Mouse (Mus musculus): Measurements from ENCODE around the gene Gjd3. TPM values are rescaled to one million over a fixed set of nuclear protein-coding genes. Genes with fewer than 3 reads are reported as not detected.
A peak's percentile ranks its signal among the peaks of the same experiment; 100 is the strongest.

Gjd3 gene
- 2.2 and 3.0 TPM in 2 replicates for polyA plus RNA-seq (2015; fragmentation: Nextera tagmentation; extraction: Ambion mirVana)

GRCm38 (mm10) chr11:98982773-98983133 is at the start of gene Gjd3:
Gjd3 (minus strand) TSS chr11:98983016.
- Histone ChIP-seq H3K27ac (replicated peaks) (peak within 1 kb of the TSS; percentile 96), H3K4me2 (peak within 1 kb of the TSS; percentile 80), H3K4me3 (replicated peaks) (peak within 1 kb of the TSS; percentile 65), H3K36me3 (no peaks in the 10 kb centered on the region), H3K9ac (replicated peaks) (peak within 1 kb of the TSS; percentile 75), H3K27me3 (replicated peaks) (no peaks in the 10 kb centered on the region), H3K4me1 (peaks cover 28% of the 10 kb centered on the region), H3K9me3 (replicated peaks) (no peaks in the 10 kb centered on the region)
- WGBS = under 1% methylated on average over 25 of the region's 28 CpGs
- ATAC-seq (ENCODE audit: low FRiP score) = peak; percentile 46; the same call in 1 of the 2 replicates

GRCm38 (mm10) chr11:99026899-99027440 is 44.2 kb upstream of the Gjd3 start:
- no peaks in the 10 kb centered on the region for H3K36me3 ChIP-seq
- no peak overlapping the region for H3K9ac ChIP-seq (replicated peaks)
- H3K4me2 ChIP-seq = no peak overlapping the region
- no peaks in the 10 kb centered on the region for H3K9me3 ChIP-seq (replicated peaks)
- ATAC-seq (ENCODE audit: low FRiP score) = no peak
- no peak overlapping the region for H3K4me3 ChIP-seq (replicated peaks)
- H3K4me1 ChIP-seq = peaks cover 13% of the 10 kb centered on the region
- 89% methylated on average over 12 of the region's 12 CpGs for WGBS
- no peak overlapping the region for H3K27ac ChIP-seq (replicated peaks)
- H3K27me3 ChIP-seq (replicated peaks) = no peaks in the 10 kb centered on the region

GRCm38 (mm10) chr11:99025878-99026277 is 43.1 kb upstream of the Gjd3 start:
- no peaks in the 10 kb centered on the region for H3K9me3 ChIP-seq (replicated peaks)
- ATAC-seq (ENCODE audit: low FRiP score) = no peak
- 80% methylated on average over 6 of the region's 6 CpGs for WGBS
- no peak overlapping the region for H3K4me3 ChIP-seq (replicated peaks)
- no peak overlapping the region for H3K27ac ChIP-seq (replicated peaks)
- no peaks in the 10 kb centered on the region for H3K27me3 ChIP-seq (replicated peaks)
- H3K36me3 ChIP-seq = no peaks in the 10 kb centered on the region
- H3K4me2 ChIP-seq = no peak overlapping the region
- H3K4me1 ChIP-seq = peaks cover 13% of the 10 kb centered on the region
- no peak overlapping the region for H3K9ac ChIP-seq (replicated peaks)

GRCm38 (mm10) chr11:99024468-99025134 is 41.8 kb upstream of the Gjd3 start:
- H3K27ac ChIP-seq (replicated peaks) = peak overlapping the region; percentile 62
- no peaks in the 10 kb centered on the region for H3K36me3 ChIP-seq
- H3K9ac ChIP-seq (replicated peaks) = peak overlapping the region; percentile 49; the same call in 1 of the 2 replicates
- ATAC-seq (ENCODE audit: low FRiP score) = peak; percentile 26; the same call in 1 of the 2 replicates
- peak overlapping the region; percentile 59 for H3K4me3 ChIP-seq (replicated peaks)
- no peaks in the 10 kb centered on the region for H3K9me3 ChIP-seq (replicated peaks)
- 48% methylated on average over 18 of the region's 18 CpGs for WGBS
- H3K4me1 ChIP-seq = peaks cover 13% of the 10 kb centered on the region
- peak overlapping the region; percentile 60 for H3K4me2 ChIP-seq
- H3K27me3 ChIP-seq (replicated peaks) = no peaks in the 10 kb centered on the region

GRCm38 (mm10) chr11:99023500-99024467 is 41.0 kb upstream of the Gjd3 start, which contains the start of gene Top2a:
Top2a (minus strand) TSS chr11:99024189.
- peaks cover 13% of the 10 kb centered on the region for H3K4me1 ChIP-seq
- peak within 1 kb of the TSS; percentile 49 for H3K9ac ChIP-seq (replicated peaks)
- under 1% methylated on average over 54 of the region's 54 CpGs for WGBS
- H3K27me3 ChIP-seq (replicated peaks) = no peaks in the 10 kb centered on the region
- H3K27ac ChIP-seq (replicated peaks) = peak within 1 kb of the TSS; percentile 62
- peak within 1 kb of the TSS; percentile 59 for H3K4me3 ChIP-seq (replicated peaks)
- peak; percentile 96 for ATAC-seq (ENCODE audit: low FRiP score)
- peak within 1 kb of the TSS; percentile 86 for H3K4me2 ChIP-seq
- H3K9me3 ChIP-seq (replicated peaks) = no peaks in the 10 kb centered on the region
- H3K36me3 ChIP-seq = no peaks in the 10 kb centered on the region

- H3K4me2 ChIP-seq = peak overlapping the region; percentile 86
- no peaks in the 10 kb centered on the region for H3K36me3 ChIP-seq
- H3K9ac ChIP-seq (replicated peaks) = no peak overlapping the region
- no peaks in the 10 kb centered on the region for H3K27me3 ChIP-seq (replicated peaks)
- WGBS = 18% methylated on average over 4 of the region's 4 CpGs
- peaks cover 13% of the 10 kb centered on the region for H3K4me1 ChIP-seq
- no peak for ATAC-seq (ENCODE audit: low FRiP score)
- H3K9me3 ChIP-seq (replicated peaks) = no peaks in the 10 kb centered on the region
- peak overlapping the region; percentile 59 for H3K4me3 ChIP-seq (replicated peaks)
- H3K27ac ChIP-seq (replicated peaks) = no peak overlapping the region
Measured at GRCm38 (mm10) chr11:99023094-99023493, 40.3 kb upstream of the Gjd3 start.

GRCm38 (mm10) chr11:99022384-99022933 is 39.6 kb upstream of the Gjd3 start:
- Histone ChIP-seq H3K4me3 (replicated peaks) (no peak overlapping the region), H3K4me2 (0 out of 2 replicates have a peak overlapping the region, but pooled peaks have one; percentile 86)
- 81% methylated on average over 5 of the region's 5 CpGs for WGBS

GRCm38 (mm10) chr11:99019844-99020243 is 37.0 kb upstream of the Gjd3 start:
- WGBS = 95% methylated on average over 6 of the region's 6 CpGs
- H3K4me2 ChIP-seq = no peak overlapping the region
- no peak for ATAC-seq (ENCODE audit: low FRiP score)

More at GRCm38 (mm10) chr11:99022384-99022933, 39.6 kb upstream of the Gjd3 start:
- Histone ChIP-seq H3K27me3 (replicated peaks) (no peaks in the 10 kb centered on the region), H3K4me1 (peaks cover 13% of the 10 kb centered on the region), H3K9ac (replicated peaks) (no peak overlapping the region), H3K27ac (replicated peaks) (no peak overlapping the region), H3K36me3 (no peaks in the 10 kb centered on the region), H3K9me3 (replicated peaks) (no peaks in the 10 kb centered on the region)
- ATAC-seq (ENCODE audit: low FRiP score) = no peak

GRCm38 (mm10) chr11:99013856-99014255 is 31.0 kb upstream of the Gjd3 start:
- Histone ChIP-seq H3K9ac (replicated peaks) (no peak overlapping the region), H3K9me3 (replicated peaks) (no peaks in the 10 kb centered on the region), H3K27me3 (replicated peaks) (no peaks in the 10 kb centered on the region), H3K4me3 (replicated peaks) (no peak overlapping the region), H3K27ac (replicated peaks) (no peak overlapping the region), H3K4me1 (no peaks in the 10 kb centered on the region), H3K36me3 (no peaks in the 10 kb centered on the region), H3K4me2 (no peak overlapping the region)
- ATAC-seq (ENCODE audit: low FRiP score) = no peak
- WGBS = 97% methylated on average over 1 of the region's 1 CpGs

More at GRCm38 (mm10) chr11:99019844-99020243, 37.0 kb upstream of the Gjd3 start:
- no peaks in the 10 kb centered on the region for H3K9me3 ChIP-seq (replicated peaks)
- H3K4me1 ChIP-seq = peaks cover 12% of the 10 kb centered on the region
- no peaks in the 10 kb centered on the region for H3K27me3 ChIP-seq (replicated peaks)
- no peak overlapping the region for H3K4me3 ChIP-seq (replicated peaks)
- no peak overlapping the region for H3K27ac ChIP-seq (replicated peaks)
- no peaks in the 10 kb centered on the region for H3K36me3 ChIP-seq
- no peak overlapping the region for H3K9ac ChIP-seq (replicated peaks)

GRCm38 (mm10) chr11:99010706-99011105 is 27.9 kb upstream of the Gjd3 start:
- Histone ChIP-seq H3K27me3 (replicated peaks) (no peaks in the 10 kb centered on the region), H3K9ac (replicated peaks) (no peak overlapping the region), H3K4me1 (no peaks in the 10 kb centered on the region), H3K4me3 (replicated peaks) (no peak overlapping the region), H3K36me3 (no peaks in the 10 kb centered on the region), H3K4me2 (no peak overlapping the region), H3K27ac (replicated peaks) (no peak overlapping the region), H3K9me3 (replicated peaks) (no peaks in the 10 kb centered on the region)
- WGBS = 91% methylated on average over 5 of the region's 5 CpGs
- ATAC-seq (ENCODE audit: low FRiP score) = no peak

- 94% methylated on average over 4 of the region's 4 CpGs for WGBS
- H3K4me1 ChIP-seq = no peaks in the 10 kb centered on the region
- no peaks in the 10 kb centered on the region for H3K36me3 ChIP-seq
- no peaks in the 10 kb centered on the region for H3K27me3 ChIP-seq (replicated peaks)
- H3K9ac ChIP-seq (replicated peaks) = no peak overlapping the region
- H3K4me3 ChIP-seq (replicated peaks) = no peak overlapping the region
- H3K9me3 ChIP-seq (replicated peaks) = no peaks in the 10 kb centered on the region
- no peak overlapping the region for H3K27ac ChIP-seq (replicated peaks)
- no peak for ATAC-seq (ENCODE audit: low FRiP score)
- H3K4me2 ChIP-seq = no peak overlapping the region
Measured at GRCm38 (mm10) chr11:99010124-99010523, 27.3 kb upstream of the Gjd3 start.
